Mouse (Mus musculus) heart, embryonic 16.5 days (tissue): ENCODE data around the gene Card19. TPM values are rescaled to one million over a fixed set of nuclear protein-coding genes. Genes with fewer than 3 reads are reported as not detected.

Experiments used
- ATAC-seq: fragments of 200-750 bp; cut with Nextera tagmentation; replicated peaks from 2 replicates; pipeline ENCODE4 v1.8.0; 2017; ENCODE audit warnings: moderate number of reproducible peaks; ENCODE audit not compliant: insufficient read depth, low FRiP score; ENCODE audit errors: extremely low read depth
- H3K27ac ChIP-seq: fragments of 300-500 bp; sonication (generic); 2 replicates; pipeline ENCODE4 v1.5.1; 2014; ENCODE audit warnings: mild to moderate bottlenecking, low read length, control low read depth, moderate library complexity
- H3K27me3 ChIP-seq: fragments of 300-500 bp; sonication (generic); 2 replicates; pipeline ENCODE4 v1.6.1; 2014; ENCODE audit warnings: low read length, mixed read lengths; ENCODE audit not compliant: control insufficient read depth, insufficient read depth
- H3K36me3 ChIP-seq: fragments of 300-500 bp; sonication (generic); 2 replicates; pipeline ENCODE4 v1.6.1; 2014; ENCODE audit not compliant: control insufficient read depth, insufficient read depth
- H3K4me1 ChIP-seq: fragments of 300-500 bp; sonication (generic); 2 replicates; pipeline ENCODE4 v1.6.1; 2014; ENCODE audit warnings: low read length, mixed read lengths; ENCODE audit not compliant: control insufficient read depth, insufficient read depth
- H3K4me2 ChIP-seq: fragments of 300-500 bp; sonication (generic); 2 replicates; pipeline ENCODE4 v1.6.1; 2014; ENCODE audit warnings: low read depth, mild to moderate bottlenecking, control low read depth, low read length
- H3K4me3 ChIP-seq: fragments of 300-500 bp; sonication (generic); 2 replicates; pipeline ENCODE4 v1.5.1; 2014; ENCODE audit warnings: mild to moderate bottlenecking, control low read depth, low read length
- H3K9ac ChIP-seq: fragments of 300-500 bp; sonication (generic); 2 replicates; pipeline ENCODE4 v1.6.1; 2014; ENCODE audit warnings: low read length, control low read depth
- H3K9me3 ChIP-seq: fragments of 300-500 bp; sonication (generic); replicated peaks from 2 replicates; pipeline ENCODE4 v1.6.1; 2016; ENCODE audit warnings: low read length; ENCODE audit not compliant: control insufficient read depth
- WGBS: fragments of 180-500 bp; shearing (Covaris S2); extraction: QIAGEN DNeasy Blood & Tissue Kit; methylation state at CpG from one replicate; pipeline ENCODE4 v1.1.7; 2014; 5-methylcytosine and 5-hydroxymethylcytosine counted together
- polyA plus RNA-seq: library from polyadenylated mRNA; unstranded; fragments of >200 nt; fragmentation: Nextera tagmentation; extraction: Ambion mirVana; gene quantifications from 2 replicates; pipeline ENCODE4 v1.2.1, GENCODE M21; 2015

The Card19 gene
- polyA plus RNA-seq, 1 experiment from 2014 or later, result 144 TPM

GRCm38 (mm10) chr13:49175509-49175908 lies 40.3 kb downstream of the Card19 start:
- H3K27ac ChIP-seq, result no peak overlapping the region
- no peaks in the 10 kb centered on the region for H3K27me3 ChIP-seq
- 71% methylated on average over 10 of the region's 10 CpGs for WGBS
- no peak overlapping the region for H3K9ac ChIP-seq
- H3K36me3 ChIP-seq, result no peaks in the 10 kb centered on the region
- H3K9me3 ChIP-seq, result no peaks in the 10 kb centered on the region
- ATAC-seq, result no peak
- H3K4me3 ChIP-seq, result no peak overlapping the region
- peaks cover 20% of the 10 kb centered on the region for H3K4me1 ChIP-seq
- no peak overlapping the region for H3K4me2 ChIP-seq

- Histone ChIP-seq H3K27ac (no peak overlapping the region), H3K36me3 (no peaks in the 10 kb centered on the region), H3K4me2 (no peak overlapping the region), H3K4me3 (no peak overlapping the region), H3K4me1 (peaks cover 6% of the 10 kb centered on the region; the same call in 1 of the 2 replicates), H3K9ac (no peak overlapping the region), H3K9me3 (no peaks in the 10 kb centered on the region), H3K27me3 (no peaks in the 10 kb centered on the region)
- WGBS, result 6% methylated on average over 12 of the region's 12 CpGs
- peak; percentile 65 for ATAC-seq
Measured at GRCm38 (mm10) chr13:49172971-49173596, 42.8 kb downstream of the Card19 start.

DNA sequence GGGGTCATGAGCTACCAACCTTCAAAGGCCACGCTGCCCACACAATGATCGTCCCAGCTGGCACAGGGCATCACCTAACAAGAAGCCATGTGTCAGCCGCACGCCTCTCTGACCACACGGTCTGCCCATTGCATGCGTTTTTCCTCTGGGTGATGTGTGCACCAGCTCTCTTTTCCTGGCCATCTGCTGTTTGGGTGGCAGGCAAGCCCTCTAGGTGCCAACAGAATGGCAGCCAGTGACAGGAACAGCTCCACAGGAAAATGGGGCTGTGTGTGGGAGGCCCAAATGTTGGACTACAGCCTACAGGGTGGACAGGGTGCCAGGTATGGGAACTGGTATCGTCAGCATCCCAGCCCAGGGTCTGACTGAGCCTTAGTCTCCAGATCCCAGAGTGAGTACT lies 43.5 kb downstream of the Card19 start:
- no peak overlapping the region for H3K4me3 ChIP-seq
- H3K36me3 ChIP-seq, result no peaks in the 10 kb centered on the region
- no peak overlapping the region for H3K4me2 ChIP-seq
- no peak for ATAC-seq
- no peak overlapping the region for H3K9ac ChIP-seq
- H3K27me3 ChIP-seq, result no peaks in the 10 kb centered on the region
- 76% methylated on average over 7 of the region's 7 CpGs for WGBS
- no peak overlapping the region for H3K27ac ChIP-seq
- H3K4me1 ChIP-seq, result 0 out of 2 replicates have a peak, but pooled peaks cover 4% of the 10 kb centered on the region
- H3K9me3 ChIP-seq, result no peaks in the 10 kb centered on the region

DNA sequence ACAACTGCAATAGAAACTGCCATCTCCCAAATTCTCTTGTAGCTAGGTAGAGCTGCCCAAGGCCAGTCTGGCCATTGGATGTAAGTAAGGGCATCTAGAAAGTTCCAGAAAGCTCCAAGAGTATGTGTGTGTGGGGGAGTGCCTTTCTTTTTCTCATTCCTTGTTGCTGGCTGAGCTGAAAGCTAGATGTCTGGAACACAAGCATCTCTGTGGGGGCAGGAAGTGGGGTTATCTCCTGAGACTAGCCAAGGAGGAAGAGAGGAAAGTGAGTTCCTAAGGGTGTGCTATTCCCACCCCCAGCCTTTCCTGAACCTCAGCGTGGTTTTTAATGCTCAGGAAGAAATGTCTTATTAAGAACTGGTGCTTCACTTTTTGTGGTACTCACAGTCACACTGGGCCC lies 44.1 kb downstream of the Card19 start:
- H3K4me1 ChIP-seq, result 0 out of 2 replicates have a peak, but pooled peaks cover 4% of the 10 kb centered on the region
- no peak overlapping the region for H3K9ac ChIP-seq
- H3K4me2 ChIP-seq, result no peak overlapping the region
- no peaks in the 10 kb centered on the region for H3K36me3 ChIP-seq
- no peak for ATAC-seq
- H3K4me3 ChIP-seq, result no peak overlapping the region
- WGBS, result 65% methylated on average over 1 of the region's 1 CpGs
- H3K27me3 ChIP-seq, result no peaks in the 10 kb centered on the region
- no peak overlapping the region for H3K27ac ChIP-seq
- H3K9me3 ChIP-seq, result no peaks in the 10 kb centered on the region

DNA sequence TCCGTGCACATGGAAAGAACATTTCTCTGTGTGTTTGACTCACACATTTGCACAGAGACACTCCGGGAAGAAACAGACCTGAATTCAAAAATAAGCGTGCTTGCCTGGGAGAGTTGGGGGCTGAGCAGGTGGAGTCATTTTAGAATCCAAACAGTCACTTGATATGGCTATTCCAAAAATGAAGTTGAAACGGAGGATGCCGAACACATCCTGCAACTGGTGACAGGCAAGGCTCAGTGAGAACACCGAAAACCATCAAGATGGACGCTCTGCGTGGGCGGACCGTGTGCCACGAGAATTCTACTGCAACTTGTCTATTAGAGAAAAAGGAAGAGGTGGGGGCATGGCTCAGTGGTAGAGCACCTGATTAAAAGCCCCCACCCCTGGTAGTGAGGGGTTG lies 45.2 kb downstream of the Card19 start:
- H3K27ac ChIP-seq, result no peak overlapping the region
- H3K27me3 ChIP-seq, result no peaks in the 10 kb centered on the region
- H3K4me1 ChIP-seq, result 0 out of 2 replicates have a peak, but pooled peaks cover 4% of the 10 kb centered on the region
- H3K9ac ChIP-seq, result no peak overlapping the region
- H3K4me2 ChIP-seq, result no peak overlapping the region
- ATAC-seq, result no peak
- H3K36me3 ChIP-seq, result no peaks in the 10 kb centered on the region
- no peak overlapping the region for H3K4me3 ChIP-seq
- no peaks in the 10 kb centered on the region for H3K9me3 ChIP-seq
- WGBS, result 89% methylated on average over 11 of the region's 11 CpGs

- 18% methylated on average over 17 of the region's 17 CpGs for WGBS
- Histone ChIP-seq H3K4me2 (no peak overlapping the region), H3K9me3 (no peaks in the 10 kb centered on the region), H3K4me3 (no peak overlapping the region), H3K9ac (no peak overlapping the region), H3K27ac (no peak overlapping the region), H3K27me3 (no peaks in the 10 kb centered on the region), H3K36me3 (no peaks in the 10 kb centered on the region), H3K4me1 (0 out of 2 replicates have a peak, but pooled peaks cover 4% of the 10 kb centered on the region)
- ATAC-seq, result peak; percentile 66; the same call in 1 of the 2 replicates
Measured at GRCm38 (mm10) chr13:49169448-49170207, 46.2 kb downstream of the Card19 start.

- H3K4me2 ChIP-seq, result no peak overlapping the region
- ATAC-seq, result no peak
- H3K4me1 ChIP-seq, result 0 out of 2 replicates have a peak, but pooled peaks cover 2% of the 10 kb centered on the region
- H3K9ac ChIP-seq, result no peak overlapping the region
- H3K9me3 ChIP-seq, result no peaks in the 10 kb centered on the region
- no peaks in the 10 kb centered on the region for H3K27me3 ChIP-seq
- no peak overlapping the region for H3K27ac ChIP-seq
- no peaks in the 10 kb centered on the region for H3K36me3 ChIP-seq
- 58% methylated on average over 9 of the region's 9 CpGs for WGBS
- no peak overlapping the region for H3K4me3 ChIP-seq
Measured at GRCm38 (mm10) chr13:49167081-49167480, 48.8 kb downstream of the Card19 start.

DNA sequence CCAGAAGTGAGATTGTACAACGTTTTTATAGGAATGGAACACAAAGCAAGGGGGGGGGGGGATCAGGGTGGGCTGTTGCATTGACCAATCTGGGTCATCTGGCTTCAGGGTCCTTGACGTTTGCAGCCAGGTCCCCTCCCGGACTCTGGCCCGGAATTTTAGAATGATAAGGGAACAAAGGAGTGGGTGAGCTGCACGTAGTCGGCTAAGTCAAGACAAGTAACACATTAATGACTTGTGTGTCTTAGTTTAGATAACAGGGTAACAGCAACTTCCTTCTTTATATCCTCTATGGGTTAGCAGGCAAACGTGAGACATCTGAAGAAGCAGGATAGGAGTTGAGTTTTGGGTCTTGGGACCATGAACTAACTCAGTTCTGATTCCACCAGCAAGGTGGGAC lies 52.2 kb downstream of the Card19 start:
- no peak for ATAC-seq
- H3K4me2 ChIP-seq, result no peak overlapping the region
- H3K9me3 ChIP-seq, result no peaks in the 10 kb centered on the region
- no peak overlapping the region for H3K4me3 ChIP-seq
- WGBS, result 39% methylated on average over 7 of the region's 7 CpGs
- H3K36me3 ChIP-seq, result no peaks in the 10 kb centered on the region
- H3K27ac ChIP-seq, result no peak overlapping the region
- H3K9ac ChIP-seq, result no peak overlapping the region
- H3K27me3 ChIP-seq, result peaks cover 2% of the 10 kb centered on the region; the same call in 1 of the 2 replicates
- no peaks in the 10 kb centered on the region for H3K4me1 ChIP-seq

DNA sequence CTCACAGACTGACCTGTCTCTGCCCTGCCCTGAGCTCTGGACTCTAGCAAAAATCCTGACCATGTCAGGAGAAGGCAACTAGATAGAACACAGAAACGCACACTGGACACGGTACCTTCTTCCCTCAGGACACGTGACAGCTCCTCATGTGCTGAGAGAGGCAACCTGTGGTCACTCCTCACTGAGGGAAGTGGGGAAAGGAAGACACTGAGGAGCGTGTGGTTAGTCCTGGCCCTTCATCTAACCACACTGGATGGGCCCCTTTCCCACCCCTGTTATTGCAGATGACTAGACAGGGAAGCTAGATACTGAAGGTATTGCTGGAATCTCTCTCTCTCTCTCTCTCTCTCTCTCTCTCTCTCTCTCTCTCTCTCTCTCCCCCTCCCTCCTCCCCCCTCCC lies 53.1 kb downstream of the Card19 start:
- Histone ChIP-seq H3K27ac (no peak overlapping the region), H3K9me3 (no peaks in the 10 kb centered on the region), H3K27me3 (peaks cover 2% of the 10 kb centered on the region; the same call in 1 of the 2 replicates), H3K4me2 (no peak overlapping the region), H3K4me1 (no peaks in the 10 kb centered on the region), H3K4me3 (no peak overlapping the region), H3K9ac (no peak overlapping the region), H3K36me3 (no peaks in the 10 kb centered on the region)
- 44% methylated on average over 4 of the region's 4 CpGs for WGBS
- no peak for ATAC-seq
